Mouse (Mus musculus): ENCODE measurements at regions not wholly inside any gene's neighbourhood (a gene's known extent, or its start where the extent isn't known, plus 50 kb on each side); places are given as distances from the start of the nearest gene placed in this dataset.

DNA sequence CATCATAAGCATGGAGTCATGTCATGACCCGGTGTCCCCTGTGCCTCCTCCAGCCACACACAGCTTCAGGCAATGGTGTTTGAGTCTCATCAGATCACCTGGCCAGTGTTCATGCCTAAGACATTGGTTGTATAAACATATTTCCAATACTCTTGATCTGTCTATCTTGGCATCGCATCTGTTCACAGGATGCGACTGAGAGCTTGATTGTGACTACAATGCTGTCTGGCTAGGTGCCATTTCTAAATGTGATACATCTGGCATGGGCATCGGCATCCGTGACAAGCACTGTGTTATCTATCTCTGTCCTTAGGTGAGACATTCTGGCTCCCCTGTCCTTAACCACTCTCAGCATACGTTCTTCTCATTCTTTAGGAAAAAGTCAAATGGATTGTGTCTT lies 102.3 kb upstream of the Fut8 start:
- no peak for DNase-seq (ENCODE audit: inconsistent ontology term)

- no peak for DNase-seq (ENCODE audit: inconsistent ontology term)
Observed at GRCm38 (mm10) chr12:77135067-77135466, 102.9 kb upstream of the Fut8 start.

- no peak for DNase-seq (ENCODE audit: inconsistent ontology term)
Observed at GRCm38 (mm10) chr12:77134306-77135010, 103.5 kb upstream of the Fut8 start.

GRCm38 (mm10) chr12:77133465-77134305 lies 104.2 kb upstream of the Fut8 start:
- no peak for DNase-seq (ENCODE audit: inconsistent ontology term)

DNA sequence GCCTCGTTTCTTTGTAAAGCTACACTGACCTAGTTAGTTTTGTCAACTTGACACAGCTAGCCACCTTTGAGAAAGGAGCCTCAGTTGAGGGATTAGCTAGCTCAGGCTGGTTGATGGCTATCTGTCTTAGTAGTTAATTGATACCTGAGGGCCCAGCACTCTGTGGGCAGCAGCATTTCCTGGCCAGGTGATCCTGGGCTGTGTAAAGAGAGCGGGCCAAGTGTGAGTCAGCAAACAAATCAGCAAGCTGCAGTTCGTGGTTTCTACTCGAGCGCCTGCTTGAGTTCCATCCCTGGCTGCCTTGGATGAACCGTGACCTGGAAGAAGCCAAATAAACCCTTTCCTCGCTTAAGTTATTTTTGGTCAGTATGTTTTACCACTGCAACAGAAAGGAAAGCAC lies 106.6 kb upstream of the Fut8 start:
- no peak for DNase-seq (ENCODE audit: inconsistent ontology term)

- no peak for DNase-seq (ENCODE audit: inconsistent ontology term)
Observed at GRCm38 (mm10) chr12:77130526-77130925, 107.4 kb upstream of the Fut8 start.

DNA sequence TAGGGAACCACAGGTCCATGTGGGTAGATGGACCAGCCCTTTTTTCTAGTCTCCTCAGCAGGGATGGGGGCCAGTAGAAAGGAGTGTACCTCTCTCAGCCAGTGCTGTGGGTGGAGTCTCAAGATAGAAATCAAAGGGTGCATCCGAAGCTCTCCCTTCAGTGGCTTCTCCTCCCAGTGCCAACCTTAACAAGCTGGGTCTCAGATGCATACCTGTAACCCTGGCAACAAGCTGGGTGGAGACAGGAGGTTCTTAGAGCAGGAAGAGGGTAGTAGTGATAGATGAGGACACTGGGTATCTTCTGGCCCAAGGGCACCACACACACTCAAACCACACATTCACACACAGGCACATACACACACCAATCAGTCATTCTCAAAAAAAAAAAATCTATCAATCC lies 113.7 kb upstream of the Fut8 start:
- DNase-seq (ENCODE audit: inconsistent ontology term) = no peak

DNA sequence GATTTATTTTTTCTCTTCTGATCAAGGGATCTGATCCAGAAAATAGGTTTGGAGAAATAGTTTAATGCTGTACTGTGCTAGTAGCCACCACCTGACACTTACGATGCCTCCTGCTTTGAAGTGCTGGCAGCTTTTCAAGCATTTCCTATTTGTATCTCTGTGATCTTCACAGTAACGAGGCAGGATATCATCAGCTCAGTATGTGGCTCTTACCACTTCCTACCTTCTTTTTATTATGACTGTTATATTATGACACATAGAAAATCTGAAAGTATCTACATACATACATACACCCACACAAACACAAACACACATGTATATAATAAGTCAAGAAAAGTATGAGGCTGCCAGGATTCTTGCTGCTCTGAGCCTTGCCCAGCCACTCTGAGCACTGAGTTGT lies 124.4 kb upstream of the Fut8 start:
- DNase-seq (ENCODE audit: inconsistent ontology term) = no peak

- DNase-seq (ENCODE audit: inconsistent ontology term) = no peak
Observed at GRCm38 (mm10) chr12:77112133-77112532, 125.8 kb upstream of the Fut8 start.

DNA sequence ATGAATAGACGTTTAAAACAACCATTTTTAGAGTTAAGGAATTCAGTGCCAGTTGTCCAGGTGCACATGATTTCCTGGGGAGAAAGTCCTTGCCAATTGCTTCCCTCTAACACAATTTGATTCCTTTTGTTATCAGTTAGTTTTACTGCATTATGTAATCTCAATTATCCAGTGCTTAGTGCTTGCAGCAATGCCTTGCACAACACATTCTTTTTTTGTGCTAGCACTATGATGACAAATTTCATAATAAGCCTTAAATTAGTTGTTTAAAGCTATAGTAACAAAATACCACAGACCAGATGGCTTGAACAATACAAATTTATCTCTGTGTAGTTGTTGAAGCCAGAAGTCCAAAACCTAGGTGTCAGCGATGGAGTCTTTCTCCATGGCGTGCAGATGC lies 130.7 kb upstream of the Fut8 start:
- peak; percentile 12 for DNase-seq (ENCODE audit: inconsistent ontology term)

- peak; percentile 75 for DNase-seq (ENCODE audit: inconsistent ontology term)
Observed at GRCm38 (mm10) chr12:77105887-77106600, 131.9 kb upstream of the Fut8 start.

DNA sequence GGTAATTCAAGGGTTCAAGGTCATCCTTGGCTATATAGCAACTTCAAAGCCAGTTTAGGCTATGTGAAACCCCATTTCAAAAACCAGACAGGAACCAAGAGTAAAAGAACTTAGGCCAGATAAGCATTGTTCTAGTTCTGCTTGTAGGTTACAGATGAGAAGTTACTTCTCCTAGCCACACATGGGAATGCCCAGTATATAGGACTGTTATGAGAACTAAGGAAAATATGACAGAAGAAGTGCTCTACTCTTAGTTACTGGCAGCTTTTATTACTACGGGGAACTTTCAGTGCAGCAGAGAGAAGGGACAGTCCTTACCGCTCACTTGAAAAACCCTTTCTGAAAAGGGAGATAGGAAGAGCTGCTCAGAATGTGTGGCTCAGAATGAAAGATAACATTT lies 137.4 kb upstream of the Fut8 start:
- no peak for DNase-seq (ENCODE audit: inconsistent ontology term)

- no peak for DNase-seq (ENCODE audit: inconsistent ontology term)
Observed at GRCm38 (mm10) chr12:77099521-77099920, 137.5 kb upstream of the Max start.

DNA sequence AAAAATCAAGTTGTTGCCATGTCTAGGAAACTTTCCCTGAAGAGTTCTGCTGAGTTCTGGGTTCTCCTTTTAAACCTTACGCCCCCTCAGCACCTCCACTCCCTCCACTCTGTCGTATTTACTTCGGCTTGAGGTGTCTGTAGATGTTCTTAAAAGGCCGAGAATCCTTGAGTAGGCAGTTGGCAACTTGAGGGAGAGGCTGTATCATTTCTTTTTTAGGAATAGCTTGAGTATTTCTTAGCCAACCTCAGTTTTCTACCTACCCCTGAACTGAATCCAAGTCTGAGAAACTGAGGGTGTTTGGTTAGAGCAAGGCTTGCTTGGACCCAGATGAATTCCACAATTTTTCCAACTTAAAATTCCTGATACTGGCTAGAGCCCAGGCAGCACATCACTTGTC lies 136.8 kb upstream of the Max start:
- no peak for DNase-seq (ENCODE audit: inconsistent ontology term)

DNA sequence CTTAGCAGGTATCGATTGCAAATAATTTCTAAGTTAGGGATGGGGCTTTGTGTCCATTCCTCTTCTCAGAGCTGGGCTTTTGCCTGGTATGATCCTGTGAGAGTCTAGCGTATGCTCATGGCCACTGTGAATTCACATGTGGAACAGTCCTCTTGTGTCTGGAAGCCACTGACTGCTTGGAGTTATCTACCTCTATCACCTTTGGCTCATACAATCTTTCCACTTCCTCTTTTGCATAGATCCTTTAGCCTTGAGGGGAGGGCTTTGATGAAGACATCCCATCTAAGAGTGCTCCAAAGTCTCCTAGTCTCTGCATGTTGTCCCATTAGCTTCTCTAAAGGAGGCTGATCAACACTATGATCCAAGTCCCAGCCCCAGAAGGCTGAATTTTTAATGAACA lies 135.8 kb upstream of the Max start:
- no peak for DNase-seq (ENCODE audit: inconsistent ontology term)

DNA sequence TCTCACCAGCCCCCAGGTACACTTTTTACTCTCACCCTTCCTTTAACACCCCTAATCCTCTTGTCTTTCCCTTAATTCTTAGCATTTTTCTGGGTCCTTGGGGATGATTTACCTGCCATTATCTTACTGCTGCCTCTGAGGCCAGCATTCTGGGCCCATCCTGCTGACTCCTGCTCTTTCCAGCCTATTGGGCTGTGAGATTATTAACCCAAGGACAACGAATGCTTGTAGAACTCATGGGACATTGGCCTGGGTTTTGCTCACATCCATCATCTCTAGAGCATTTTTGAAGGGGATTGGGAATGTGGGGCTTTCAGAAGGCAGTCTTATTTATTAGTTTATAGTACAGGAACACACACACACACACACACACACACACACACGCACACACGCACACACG lies 134.5 kb upstream of the Max start:
- DNase-seq (ENCODE audit: inconsistent ontology term) = no peak

DNA sequence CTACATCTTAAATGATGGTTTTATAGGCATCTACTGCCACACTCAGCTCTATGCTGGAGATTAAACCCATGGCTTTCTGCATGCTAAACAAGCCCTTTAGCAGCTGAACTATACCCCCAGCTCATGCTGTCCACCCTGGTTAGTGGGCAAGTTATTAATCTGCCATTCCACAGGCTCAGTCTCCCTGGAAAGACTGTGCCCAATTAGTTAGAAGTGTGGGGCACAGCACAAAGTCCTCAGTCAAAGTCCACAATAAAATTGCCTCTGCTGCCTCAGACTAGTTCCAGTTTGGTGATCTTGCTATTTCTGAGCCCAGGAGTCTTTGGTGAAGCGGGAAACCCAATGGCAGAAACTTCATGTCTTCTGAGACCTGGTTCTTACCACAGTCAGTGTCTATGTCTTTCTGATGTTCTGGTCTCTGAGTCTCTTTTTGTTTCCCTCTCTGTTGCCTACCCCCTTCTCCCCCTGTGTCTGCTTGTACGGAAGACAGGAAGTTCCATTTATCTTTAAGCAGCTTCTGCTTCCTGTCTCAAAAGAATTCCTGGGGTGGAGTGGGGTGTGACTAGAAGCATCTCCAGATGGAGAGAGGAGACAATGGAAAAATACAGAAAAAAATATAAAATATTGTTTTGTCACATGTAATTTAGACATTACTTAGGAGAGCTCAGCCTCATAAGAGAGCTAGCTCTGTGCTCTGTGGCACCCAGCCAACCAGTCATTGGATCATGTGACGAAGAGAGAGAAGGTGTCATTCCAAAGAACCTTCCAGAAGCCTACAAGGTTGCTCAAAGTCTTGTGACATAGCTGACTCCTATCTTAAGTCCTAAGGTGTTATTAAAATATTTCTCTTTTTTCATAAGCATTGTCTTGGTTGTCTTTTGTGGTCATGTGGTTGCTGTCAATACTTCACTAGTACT lies 133.3 kb upstream of the Max start:
- no peak for DNase-seq (ENCODE audit: inconsistent ontology term)

GRCm38 (mm10) chr12:77094168-77094567 lies 132.2 kb upstream of the Max start:
- no peak for DNase-seq (ENCODE audit: inconsistent ontology term)

DNA sequence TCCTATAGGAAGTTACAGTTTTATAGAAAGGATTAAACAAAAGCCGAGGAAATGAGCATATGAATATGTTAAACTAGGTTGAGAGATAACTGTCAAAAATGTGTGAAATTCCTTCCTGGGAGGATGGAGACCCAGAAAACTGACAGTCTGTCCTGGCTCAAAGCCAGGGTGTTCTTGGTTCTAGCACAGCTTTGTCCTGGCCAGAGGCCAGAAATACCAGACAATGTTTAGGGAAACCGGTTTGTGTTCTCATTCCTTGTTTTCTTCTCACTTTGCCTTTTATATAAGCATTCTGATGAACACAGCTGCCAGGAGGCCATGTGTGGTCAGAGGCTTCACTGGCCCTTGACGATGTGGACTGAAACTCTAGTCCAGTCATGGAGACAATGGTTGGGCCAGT lies 130.7 kb upstream of the Max start:
- DNase-seq (ENCODE audit: inconsistent ontology term) = peak; percentile 54

DNA sequence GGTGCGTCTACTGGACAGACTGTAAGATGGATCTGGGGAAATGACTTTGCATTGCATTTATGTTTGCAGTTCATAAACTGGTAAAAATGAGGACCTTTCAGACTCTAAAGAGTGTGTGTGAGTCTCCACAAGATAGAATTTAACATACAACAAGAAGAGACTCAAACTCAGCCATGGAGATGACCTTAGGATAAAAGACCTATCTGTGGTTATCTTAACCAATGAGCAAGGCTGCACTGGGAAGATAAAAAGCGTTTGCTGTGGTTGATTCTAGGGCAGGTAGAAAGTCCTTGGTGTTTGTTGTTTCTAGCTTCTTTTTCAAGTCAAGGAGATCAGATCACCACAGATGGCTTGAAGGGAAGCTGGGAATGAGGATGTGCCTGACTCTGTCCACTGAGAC lies 130.1 kb upstream of the Max start:
- no peak for DNase-seq (ENCODE audit: inconsistent ontology term)

GRCm38 (mm10) chr12:77091700-77092099 lies 129.7 kb upstream of the Max start:
- no peak for DNase-seq (ENCODE audit: inconsistent ontology term)

DNA sequence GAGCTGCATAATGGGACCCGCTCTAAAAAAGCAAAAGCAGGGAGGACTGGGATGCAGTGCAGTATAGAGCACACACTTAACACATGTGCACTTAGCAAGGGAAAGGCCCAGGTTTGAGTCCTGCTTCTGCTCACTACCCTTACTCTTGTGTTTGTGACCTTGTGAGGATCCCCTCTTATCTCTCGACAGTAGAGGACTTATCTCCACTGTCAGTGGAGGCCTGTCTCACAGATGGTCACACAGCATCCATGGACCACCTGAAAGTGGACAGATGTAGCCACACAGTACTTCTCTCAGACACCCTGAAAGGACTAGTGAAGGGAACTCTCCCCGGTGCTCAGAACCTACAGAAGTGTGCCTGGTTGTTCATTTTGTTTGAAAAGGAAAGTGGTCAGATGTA lies 128.5 kb upstream of the Max start:
- DNase-seq (ENCODE audit: inconsistent ontology term) = no peak

All from Muller cell, postnatal 12 days (primary cell).